Mouse (Mus musculus): Measurements from ENCODE around the gene Slc25a42. TPM values are rescaled to one million over a fixed set of nuclear protein-coding genes. Genes with fewer than 3 reads are reported as not detected.

Gene Slc25a42
- total RNA-seq, 1 experiment from 2014 or later, result 57.7 TPM

DNA sequence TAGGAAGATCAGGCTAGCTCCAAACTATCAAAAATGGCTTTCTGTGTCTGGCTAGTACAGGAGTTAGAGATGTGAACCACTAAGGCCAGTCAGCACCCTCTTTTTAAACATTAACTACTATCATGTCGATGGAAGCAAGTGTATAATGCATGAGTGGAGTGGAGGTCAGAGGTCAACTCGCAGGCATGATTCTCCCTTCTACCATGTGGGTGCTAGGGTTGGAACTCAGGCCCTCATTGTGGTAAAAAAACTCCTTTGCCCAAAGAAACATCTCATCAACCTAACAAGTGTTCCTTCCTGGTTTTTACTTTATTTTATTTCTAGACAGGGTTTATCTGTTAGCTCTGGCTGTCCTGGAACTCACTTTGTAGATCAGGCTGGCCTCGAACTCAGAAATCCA lies 41.4 kb downstream of the Slc25a42 start:
- no peak for DNase-seq

DNA sequence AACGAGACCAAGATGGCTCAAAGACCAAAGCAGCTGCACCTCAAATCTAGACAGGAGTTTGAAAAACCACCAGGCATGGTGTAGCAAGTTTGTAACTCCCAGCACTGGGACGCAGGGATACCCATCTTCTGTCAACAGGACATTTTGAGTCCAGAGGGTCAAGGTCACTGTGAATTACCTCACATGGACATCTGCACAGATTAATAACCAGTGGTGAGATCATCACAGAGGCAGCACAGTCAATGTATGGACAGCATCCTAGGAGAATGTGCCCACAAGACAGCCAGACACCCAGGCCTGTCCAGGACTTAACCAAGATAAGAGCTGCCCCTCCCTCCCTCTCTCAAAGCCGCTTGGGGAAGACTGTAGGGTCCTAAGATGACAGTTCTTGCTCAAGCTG lies 42.0 kb downstream of the Slc25a42 start:
- DNase-seq, result no peak

- peak; percentile 74 for DNase-seq
These were observed 45.5 kb downstream of the Slc25a42 start for GRCm38 (mm10) chr8:70166504-70167110.

DNA sequence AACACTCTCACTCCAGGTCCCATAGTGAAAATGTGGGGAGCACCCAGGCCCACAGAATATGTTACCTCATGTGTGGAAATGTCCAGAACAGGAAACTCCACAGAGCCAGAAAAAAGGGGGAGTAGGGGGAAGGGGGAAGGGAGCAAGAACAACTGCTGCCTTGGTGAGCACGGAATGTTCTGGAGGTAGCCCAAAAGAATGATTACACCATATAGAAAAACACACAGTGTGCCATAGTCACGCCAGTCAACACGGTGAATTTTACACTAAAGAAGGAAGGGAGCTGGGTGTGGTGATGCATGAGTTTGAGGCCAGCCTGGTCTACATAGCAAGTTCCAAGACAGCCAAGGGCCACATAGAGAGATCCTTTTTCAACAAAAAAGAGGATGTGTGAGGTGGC lies 48.8 kb downstream of the Slc25a42 start:
- no peak for DNase-seq

GRCm38 (mm10) chr8:70160015-70160414 lies 52.1 kb downstream of the Slc25a42 start:
- no peak for DNase-seq

DNA sequence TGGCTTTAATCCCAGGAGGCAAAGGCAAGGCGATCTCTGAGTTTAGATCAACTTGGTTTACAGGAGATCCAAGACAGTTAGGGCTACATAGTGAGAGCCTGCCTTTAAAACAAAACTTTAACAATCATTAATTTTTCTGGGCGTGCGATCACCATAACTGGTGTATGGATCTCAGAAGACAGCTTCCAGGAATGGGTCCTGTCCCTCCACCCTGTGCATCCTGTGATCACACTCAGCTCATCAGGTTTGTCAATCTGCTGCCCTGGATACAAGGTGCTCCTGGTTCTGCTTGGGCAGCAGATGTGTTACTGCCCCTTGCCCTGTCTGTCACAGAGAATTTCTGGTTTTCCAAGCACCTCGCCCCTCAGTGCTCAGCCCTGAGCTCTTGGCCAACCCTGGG lies 52.9 kb downstream of the Slc25a42 start:
- DNase-seq, result no peak

DNA sequence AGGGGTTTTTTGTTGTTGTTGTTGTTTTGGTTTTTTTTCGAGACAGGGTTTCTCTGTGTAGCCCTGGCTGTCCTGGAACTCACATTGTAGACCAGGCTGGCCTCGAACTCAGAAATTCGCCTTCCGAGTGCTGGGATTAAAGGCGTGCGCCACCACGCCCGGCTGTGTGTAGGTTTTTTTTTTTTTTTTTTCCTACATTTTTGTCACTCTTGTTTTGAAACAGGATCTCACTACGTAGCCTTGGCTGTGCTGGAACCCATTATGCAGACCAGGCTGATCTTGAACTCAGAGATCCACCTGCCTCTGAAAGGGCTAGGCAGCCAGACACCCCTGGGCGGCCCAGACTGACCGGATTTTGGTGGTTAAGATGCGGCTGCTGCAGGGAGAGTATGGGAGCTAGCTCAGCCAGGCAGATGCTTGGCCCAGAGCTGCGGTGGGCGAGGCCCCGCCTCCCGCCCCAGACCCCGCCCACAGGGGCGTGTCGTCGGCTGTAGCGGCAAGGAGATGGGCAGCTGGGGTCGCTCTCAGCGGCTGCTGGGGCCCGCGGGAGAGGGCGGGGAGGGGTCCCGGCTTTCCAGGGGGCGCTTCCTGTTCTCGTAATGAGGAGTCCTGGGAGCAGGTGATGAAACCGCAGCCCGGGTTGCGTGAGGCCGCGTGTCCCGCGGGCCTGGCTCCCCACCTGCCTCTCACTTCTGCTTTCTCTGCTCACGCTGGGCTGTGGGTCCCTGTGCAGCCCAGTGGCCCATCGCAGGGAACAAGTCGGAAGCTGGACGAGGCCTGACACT lies 53.8 kb downstream of the Slc25a42 start:
- DNase-seq, result peak; percentile 72

- DNase-seq, result no peak
These were observed 54.8 kb downstream of the Slc25a42 start for GRCm38 (mm10) chr8:70157240-70157800.

GRCm38 (mm10) chr8:70152537-70153257 lies 59.4 kb downstream of the Slc25a42 start:
- DNase-seq, result peak; percentile 68

DNA sequence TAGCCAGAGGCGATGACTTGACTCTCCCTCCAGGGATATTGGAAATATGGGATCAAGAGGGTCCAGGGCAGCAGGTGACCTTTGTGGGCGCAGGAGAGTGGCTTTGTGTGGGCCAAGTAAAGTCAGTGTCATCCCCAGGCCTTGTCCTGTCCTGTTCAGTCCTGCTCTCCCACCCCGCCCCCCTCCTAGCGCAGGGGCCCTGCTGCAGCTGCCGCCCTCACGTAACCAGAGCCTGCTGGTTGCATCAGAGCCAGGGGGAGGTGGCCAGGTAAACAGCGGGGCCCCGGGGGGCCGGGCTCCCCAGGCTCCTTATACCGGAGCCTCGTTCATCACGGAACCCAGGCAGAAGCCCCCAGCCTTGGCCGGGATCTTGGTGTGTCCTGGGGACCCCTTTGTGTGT lies 61.9 kb downstream of the Slc25a42 start:
- no peak for DNase-seq

GRCm38 (mm10) chr8:70147678-70148607 lies 64.2 kb downstream of the Slc25a42 start:
- DNase-seq, result no peak

- DNase-seq, result no peak
These were observed 72.1 kb downstream of the Slc25a42 start for GRCm38 (mm10) chr8:70139981-70140380.

- DNase-seq, result peak; percentile 99
These were observed 72.9 kb downstream of the Slc25a42 start, which contains the start of the genes Rfxank, Borcs8 and Mef2b for GRCm38 (mm10) chr8:70139026-70139857. TSS of gene Rfxank (minus strand) at chr8:70139154. TSS of gene Borcs8 (plus strand) at chr8:70139499. TSS of gene Mef2b (plus strand) at chr8:70139711.

DNA sequence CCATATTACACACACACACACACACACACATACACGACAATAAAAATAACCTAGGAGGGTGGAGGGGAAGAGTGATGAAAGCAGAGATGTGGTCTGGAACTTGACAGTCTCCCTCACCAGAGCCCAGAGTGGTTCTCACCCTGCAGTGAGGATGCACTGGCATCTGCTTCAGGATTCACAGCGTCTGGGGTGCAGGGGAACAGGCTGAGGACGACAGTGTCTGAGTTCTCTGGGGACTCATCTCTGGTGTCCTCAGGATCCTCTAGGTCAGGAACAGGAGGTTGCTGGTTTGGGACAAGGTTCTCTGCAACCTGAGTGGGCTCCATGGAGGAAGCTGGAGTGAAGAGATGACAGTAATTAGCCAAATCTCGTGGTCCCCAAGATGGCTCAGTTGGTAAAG lies 74.2 kb downstream of the Slc25a42 start:
- no peak for DNase-seq

DNA sequence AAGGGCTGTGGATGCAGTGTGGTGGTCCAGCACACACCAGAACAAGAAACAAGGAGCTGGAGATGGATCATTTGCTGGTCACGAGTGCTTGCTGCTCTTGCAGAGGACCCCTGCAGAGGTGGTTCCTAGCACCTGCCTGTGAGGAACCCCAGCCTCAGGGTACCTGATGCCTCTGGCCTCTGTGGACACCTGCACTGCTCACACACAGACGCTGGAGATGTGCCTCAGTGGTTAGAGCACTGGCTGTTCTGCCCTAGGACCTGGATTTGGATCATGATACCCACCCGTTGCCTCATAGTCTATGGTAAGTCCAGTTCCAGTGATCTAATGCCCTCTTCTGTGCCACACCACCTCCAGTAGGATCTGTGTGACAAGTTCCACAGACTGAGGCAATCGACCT lies 75.5 kb downstream of the Slc25a42 start:
- DNase-seq, result no peak

- DNase-seq, result no peak
These were observed 77.2 kb downstream of the Slc25a42 start for GRCm38 (mm10) chr8:70134931-70135330.

All from adrenal gland, postnatal 25 days (tissue).